Mouse (Mus musculus): ENCODE measurements around the gene Dnaaf5. TPM values are rescaled to one million over a fixed set of nuclear protein-coding genes. Genes with fewer than 3 reads are reported as not detected.

The Dnaaf5 gene
- polyA plus RNA-seq, 1 experiment from 2014 or later, result 3.6 TPM

GRCm38 (mm10) chr5:139214298-139214697 lies 64.3 kb downstream of the Dnaaf5 start:
- no peak overlapping the region for H3K9ac ChIP-seq
- no peak overlapping the region for H3K4me2 ChIP-seq (replicated peaks)
- no peak overlapping the region for H3K4me3 ChIP-seq (replicated peaks; ENCODE audit: low read length)
- DNase-seq (ENCODE audit: low spot score) (no peak), ATAC-seq (ENCODE audit: low FRiP score) (no peak)
- H3K36me3 ChIP-seq (replicated peaks; ENCODE audit: control insufficient read depth, insufficient read depth), result peaks cover 37% of the 10 kb centered on the region
- no peaks in the 10 kb centered on the region for H3K27me3 ChIP-seq (ENCODE audit: control insufficient read depth, insufficient read depth, low read length)
- H3K9me3 ChIP-seq (ENCODE audit: control insufficient read depth, low read length), result no peaks in the 10 kb centered on the region
- H3K27ac ChIP-seq, result no peak overlapping the region
- H3K4me1 ChIP-seq (replicated peaks; ENCODE audit: control insufficient read depth, insufficient read depth, low read length), result no peaks in the 10 kb centered on the region

DNA sequence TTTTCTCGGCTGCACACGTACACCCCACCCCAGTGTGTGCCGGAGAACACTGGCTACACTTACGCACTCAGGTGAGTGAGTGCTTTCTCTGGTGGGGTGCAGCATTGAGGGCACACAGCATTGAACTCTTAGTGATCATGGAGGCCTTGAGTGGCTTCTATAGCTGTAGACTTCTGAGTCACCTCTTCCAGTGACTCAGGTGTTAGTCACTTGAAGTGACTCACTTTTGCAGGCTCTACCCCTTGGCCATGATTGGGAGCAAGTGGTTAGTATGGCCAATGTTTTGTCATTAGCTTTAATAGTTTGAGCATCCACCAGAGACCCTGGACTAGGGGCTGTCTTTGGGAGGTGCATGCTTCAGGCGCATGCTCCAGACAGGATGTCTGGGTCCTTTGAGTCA lies 65.2 kb downstream of the Dnaaf5 start:
- H3K27me3 ChIP-seq (ENCODE audit: control insufficient read depth, insufficient read depth, low read length), result no peaks in the 10 kb centered on the region
- no peak overlapping the region for H3K4me3 ChIP-seq (replicated peaks; ENCODE audit: low read length)
- H3K27ac ChIP-seq, result no peak overlapping the region
- H3K4me1 ChIP-seq (replicated peaks; ENCODE audit: control insufficient read depth, insufficient read depth, low read length), result no peaks in the 10 kb centered on the region
- over 99% methylated on average over 5 of the region's 5 CpGs for WGBS
- no peak overlapping the region for H3K4me2 ChIP-seq (replicated peaks)
- no peaks in the 10 kb centered on the region for H3K9me3 ChIP-seq (ENCODE audit: control insufficient read depth, low read length)
- H3K36me3 ChIP-seq (replicated peaks; ENCODE audit: control insufficient read depth, insufficient read depth), result peaks cover 33% of the 10 kb centered on the region
- ATAC-seq (ENCODE audit: low FRiP score) (no peak), DNase-seq (ENCODE audit: low spot score) (no peak)
- no peak overlapping the region for H3K9ac ChIP-seq

GRCm38 (mm10) chr5:139216121-139216520 lies 66.1 kb downstream of the Dnaaf5 start:
- H3K27me3 ChIP-seq (ENCODE audit: control insufficient read depth, insufficient read depth, low read length), result no peaks in the 10 kb centered on the region
- no peak overlapping the region for H3K4me3 ChIP-seq (replicated peaks; ENCODE audit: low read length)
- H3K4me2 ChIP-seq (replicated peaks), result no peak overlapping the region
- DNase-seq (ENCODE audit: low spot score), result no peak
- no peak for ATAC-seq (ENCODE audit: low FRiP score)
- H3K27ac ChIP-seq, result no peak overlapping the region
- H3K9ac ChIP-seq, result no peak overlapping the region
- H3K4me1 ChIP-seq (replicated peaks; ENCODE audit: control insufficient read depth, insufficient read depth, low read length), result no peaks in the 10 kb centered on the region
- H3K9me3 ChIP-seq (ENCODE audit: control insufficient read depth, low read length), result no peaks in the 10 kb centered on the region
- WGBS, result 94% methylated on average over 2 of the region's 2 CpGs
- peaks cover 33% of the 10 kb centered on the region for H3K36me3 ChIP-seq (replicated peaks; ENCODE audit: control insufficient read depth, insufficient read depth)

GRCm38 (mm10) chr5:139216774-139217173 lies 66.8 kb downstream of the Dnaaf5 start:
- Histone ChIP-seq H3K27ac (no peak overlapping the region), H3K36me3 (replicated peaks; ENCODE audit: control insufficient read depth, insufficient read depth) (peaks cover 38% of the 10 kb centered on the region)
- no peak for ATAC-seq (ENCODE audit: low FRiP score)

DNA sequence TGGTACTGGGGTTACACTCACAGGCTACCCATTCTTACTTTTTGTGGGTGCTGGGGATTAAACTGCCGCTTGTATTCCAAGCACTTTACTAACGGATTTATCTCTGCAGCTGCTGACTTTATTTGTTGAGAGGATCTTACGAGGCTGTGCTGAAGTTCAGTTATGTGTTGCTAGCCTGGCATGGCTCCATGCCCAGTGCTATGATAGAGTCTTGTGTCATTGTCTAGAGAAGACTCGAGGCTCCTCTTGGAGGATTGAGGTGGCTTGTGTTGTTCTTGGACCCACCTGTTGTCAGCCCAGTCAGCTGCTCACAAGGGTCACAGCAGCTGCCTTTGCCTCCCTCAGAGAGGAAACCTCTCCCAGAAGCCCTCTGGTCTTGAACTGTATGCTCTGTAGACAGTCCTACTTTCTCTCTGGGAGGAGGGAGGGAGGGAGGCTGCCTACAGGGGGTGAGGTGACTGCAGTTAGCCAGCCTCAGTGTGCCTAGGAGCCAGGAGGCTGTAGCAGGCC lies 70.0 kb downstream of the Dnaaf5 start:
- ATAC-seq (ENCODE audit: low FRiP score) (no peak), DNase-seq (ENCODE audit: low spot score) (no peak)
- H3K27ac ChIP-seq, result no peak overlapping the region
- no peaks in the 10 kb centered on the region for H3K9me3 ChIP-seq (ENCODE audit: control insufficient read depth, low read length)
- 90% methylated on average over 4 of the region's 4 CpGs for WGBS
- no peak overlapping the region for H3K4me2 ChIP-seq (replicated peaks)
- no peak overlapping the region for H3K9ac ChIP-seq
- H3K4me3 ChIP-seq (replicated peaks; ENCODE audit: low read length), result no peak overlapping the region
- no peaks in the 10 kb centered on the region for H3K4me1 ChIP-seq (replicated peaks; ENCODE audit: control insufficient read depth, insufficient read depth, low read length)
- H3K27me3 ChIP-seq (ENCODE audit: control insufficient read depth, insufficient read depth, low read length), result no peaks in the 10 kb centered on the region
- peaks cover 62% of the 10 kb centered on the region for H3K36me3 ChIP-seq (replicated peaks; ENCODE audit: control insufficient read depth, insufficient read depth)

More at GRCm38 (mm10) chr5:139216774-139217173, 66.8 kb downstream of the Dnaaf5 start:
- Histone ChIP-seq H3K4me3 (replicated peaks; ENCODE audit: low read length) (no peak overlapping the region), H3K9me3 (ENCODE audit: control insufficient read depth, low read length) (no peaks in the 10 kb centered on the region), H3K9ac (no peak overlapping the region), H3K4me1 (replicated peaks; ENCODE audit: control insufficient read depth, insufficient read depth, low read length) (no peaks in the 10 kb centered on the region), H3K4me2 (replicated peaks) (no peak overlapping the region), H3K27me3 (ENCODE audit: control insufficient read depth, insufficient read depth, low read length) (no peaks in the 10 kb centered on the region)
- 80% methylated on average over 3 of the region's 3 CpGs for WGBS
- DNase-seq (ENCODE audit: low spot score), result no peak

- no peak overlapping the region for H3K4me3 ChIP-seq (replicated peaks; ENCODE audit: low read length)
- 88% methylated on average over 4 of the region's 4 CpGs for WGBS
- peaks cover 62% of the 10 kb centered on the region for H3K36me3 ChIP-seq (replicated peaks; ENCODE audit: control insufficient read depth, insufficient read depth)
- no peaks in the 10 kb centered on the region for H3K27me3 ChIP-seq (ENCODE audit: control insufficient read depth, insufficient read depth, low read length)
- H3K4me1 ChIP-seq (replicated peaks; ENCODE audit: control insufficient read depth, insufficient read depth, low read length), result no peaks in the 10 kb centered on the region
- H3K9ac ChIP-seq, result no peak overlapping the region
- DNase-seq (ENCODE audit: low spot score) (no peak), ATAC-seq (ENCODE audit: low FRiP score) (no peak)
- no peaks in the 10 kb centered on the region for H3K9me3 ChIP-seq (ENCODE audit: control insufficient read depth, low read length)
- H3K27ac ChIP-seq, result no peak overlapping the region
- no peak overlapping the region for H3K4me2 ChIP-seq (replicated peaks)
Observed at GRCm38 (mm10) chr5:139220610-139221009, 70.6 kb downstream of the Dnaaf5 start.

GRCm38 (mm10) chr5:139223331-139223730 lies 73.3 kb downstream of the Dnaaf5 start:
- peaks cover 70% of the 10 kb centered on the region for H3K36me3 ChIP-seq (replicated peaks; ENCODE audit: control insufficient read depth, insufficient read depth)

DNA sequence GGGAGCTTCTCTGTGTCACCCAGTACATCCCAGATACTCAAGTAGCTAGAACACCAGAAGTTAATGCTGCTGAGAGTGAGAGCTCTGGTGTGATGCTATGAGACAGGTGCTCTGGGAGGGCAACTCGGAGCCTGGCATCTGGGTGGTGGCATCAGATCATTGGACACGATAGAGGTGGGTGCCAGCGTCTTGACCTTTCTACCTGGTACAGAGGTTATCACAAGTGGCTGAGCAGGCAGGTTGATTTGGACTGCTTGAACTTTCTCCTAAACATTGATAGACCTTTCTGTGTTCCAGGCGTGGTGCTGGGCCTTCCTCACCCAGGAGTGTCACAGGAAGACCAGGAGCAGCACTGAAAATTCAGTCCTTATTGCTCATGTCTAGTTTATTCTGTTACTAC lies 77.2 kb downstream of the Dnaaf5 start:
- Histone ChIP-seq H3K4me3 (replicated peaks; ENCODE audit: low read length) (no peak overlapping the region), H3K4me1 (replicated peaks; ENCODE audit: control insufficient read depth, insufficient read depth, low read length) (no peaks in the 10 kb centered on the region), H3K27ac (no peak overlapping the region), H3K27me3 (ENCODE audit: control insufficient read depth, insufficient read depth, low read length) (no peaks in the 10 kb centered on the region), H3K9ac (no peak overlapping the region), H3K4me2 (replicated peaks) (no peak overlapping the region), H3K36me3 (replicated peaks; ENCODE audit: control insufficient read depth, insufficient read depth) (peaks cover 94% of the 10 kb centered on the region), H3K9me3 (ENCODE audit: control insufficient read depth, low read length) (no peaks in the 10 kb centered on the region)
- ATAC-seq (ENCODE audit: low FRiP score), result no peak
- DNase-seq (ENCODE audit: low spot score), result no peak
- WGBS, result 94% methylated on average over 4 of the region's 4 CpGs

More at GRCm38 (mm10) chr5:139223331-139223730, 73.3 kb downstream of the Dnaaf5 start:
- no peak overlapping the region for H3K9ac ChIP-seq
- ATAC-seq (ENCODE audit: low FRiP score), result no peak
- 96% methylated on average over 10 of the region's 10 CpGs for WGBS
- H3K27ac ChIP-seq, result no peak overlapping the region
- H3K27me3 ChIP-seq (ENCODE audit: control insufficient read depth, insufficient read depth, low read length), result no peaks in the 10 kb centered on the region
- H3K9me3 ChIP-seq (ENCODE audit: control insufficient read depth, low read length), result no peaks in the 10 kb centered on the region
- H3K4me3 ChIP-seq (replicated peaks; ENCODE audit: low read length), result no peak overlapping the region
- no peak for DNase-seq (ENCODE audit: low spot score)
- H3K4me1 ChIP-seq (replicated peaks; ENCODE audit: control insufficient read depth, insufficient read depth, low read length), result no peaks in the 10 kb centered on the region
- no peak overlapping the region for H3K4me2 ChIP-seq (replicated peaks)

DNA sequence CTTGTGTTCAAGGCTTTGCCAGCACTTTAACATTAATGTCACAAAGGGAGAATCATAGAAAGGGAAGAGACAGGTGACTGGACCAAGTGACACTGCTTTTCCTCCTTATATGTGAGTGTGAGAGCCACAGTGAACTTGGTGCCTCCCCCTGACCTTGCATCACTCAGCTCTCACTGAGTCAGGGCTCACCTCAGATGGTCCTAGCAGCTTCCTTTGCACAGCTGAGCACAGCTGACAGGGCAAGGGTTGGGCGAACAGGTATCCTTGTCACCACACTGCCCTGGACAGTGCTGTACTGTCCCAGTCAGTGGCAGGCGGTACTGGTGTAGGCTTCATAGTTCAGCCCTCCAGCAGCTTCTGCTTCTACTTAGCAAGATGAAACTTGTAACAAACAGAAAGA lies 77.6 kb downstream of the Dnaaf5 start:
- Histone ChIP-seq H3K9ac (no peak overlapping the region), H3K4me2 (replicated peaks) (no peak overlapping the region), H3K9me3 (ENCODE audit: control insufficient read depth, low read length) (no peaks in the 10 kb centered on the region), H3K27me3 (ENCODE audit: control insufficient read depth, insufficient read depth, low read length) (no peaks in the 10 kb centered on the region), H3K36me3 (replicated peaks; ENCODE audit: control insufficient read depth, insufficient read depth) (peaks cover 94% of the 10 kb centered on the region), H3K4me3 (replicated peaks; ENCODE audit: low read length) (no peak overlapping the region), H3K4me1 (replicated peaks; ENCODE audit: control insufficient read depth, insufficient read depth, low read length) (no peaks in the 10 kb centered on the region), H3K27ac (no peak overlapping the region)
- ATAC-seq (ENCODE audit: low FRiP score) (no peak), DNase-seq (ENCODE audit: low spot score) (no peak)
- 96% methylated on average over 2 of the region's 2 CpGs for WGBS

DNA sequence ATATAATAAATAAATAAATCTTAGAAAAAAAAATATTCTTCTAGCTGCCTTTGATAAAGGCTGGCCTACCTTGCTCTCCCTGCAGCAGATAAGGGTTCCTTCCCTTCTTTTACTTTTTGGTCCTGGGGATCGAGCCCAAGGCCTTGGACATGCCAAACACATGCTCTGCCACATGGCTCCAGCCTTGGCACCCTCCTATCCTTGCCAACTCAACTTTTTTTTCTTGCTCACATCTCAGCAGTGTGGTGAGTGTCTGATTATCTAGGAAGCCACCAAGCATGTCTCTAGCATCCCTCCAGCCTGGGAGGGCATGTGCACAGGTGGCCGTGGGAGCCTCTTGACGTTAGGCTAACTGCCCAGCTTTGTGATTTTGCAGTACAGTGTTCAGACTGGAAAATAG lies 78.3 kb downstream of the Dnaaf5 start:
- WGBS, result 96% methylated on average over 3 of the region's 3 CpGs
- peaks cover 94% of the 10 kb centered on the region for H3K36me3 ChIP-seq (replicated peaks; ENCODE audit: control insufficient read depth, insufficient read depth)

More for the DNA sequence above, 78.3 kb downstream of the Dnaaf5 start:
- no peaks in the 10 kb centered on the region for H3K9me3 ChIP-seq (ENCODE audit: control insufficient read depth, low read length)
- H3K27ac ChIP-seq, result no peak overlapping the region
- ATAC-seq (ENCODE audit: low FRiP score), result no peak
- DNase-seq (ENCODE audit: low spot score), result no peak
- no peak overlapping the region for H3K4me2 ChIP-seq (replicated peaks)
- no peaks in the 10 kb centered on the region for H3K27me3 ChIP-seq (ENCODE audit: control insufficient read depth, insufficient read depth, low read length)
- no peak overlapping the region for H3K9ac ChIP-seq
- H3K4me3 ChIP-seq (replicated peaks; ENCODE audit: low read length), result no peak overlapping the region
- no peaks in the 10 kb centered on the region for H3K4me1 ChIP-seq (replicated peaks; ENCODE audit: control insufficient read depth, insufficient read depth, low read length)

All from hindbrain, embryonic 14.5 days (tissue).